Mouse (Mus musculus): ENCODE measurements around the gene Prkra. TPM values are rescaled to one million over a fixed set of nuclear protein-coding genes. Genes with fewer than 3 reads are reported as not detected.

Prkra gene
- total and polyA plus RNA-seq, 3 experiments = 7.0 to 13.7 (median 8.4) TPM

- Histone ChIP-seq H3K36me3 (replicated peaks in 1 of 2; ENCODE audit: control insufficient read depth in 1 of 2, insufficient read depth in 1 of 2, low read length in 1 of 2) (peaks cover 3 to 16% of the 10 kb centered on the region in 2 experiments), H3K27ac (ENCODE audit: insufficient read depth, low read depth) (no peak overlapping the region), H3K9me3 (replicated peaks; ENCODE audit: low read length) (no peaks in the 10 kb centered on the region), H3K4me1 (ENCODE audit: control insufficient read depth in 1 of 2, insufficient read depth in 2 of 2) (peaks cover 2 to 27% of the 10 kb centered on the region in 2 experiments; a peak in 2 of 4 replicates), H3K79me2 (replicated peaks; ENCODE audit: control insufficient read depth, extremely low read depth, insufficient read depth, poor library complexity, severe bottlenecking) (peaks cover 31% of the 10 kb centered on the region), H3K4me2 (ENCODE audit: insufficient read depth, low read depth, poor library complexity, severe bottlenecking) (peak overlapping the region; percentile 94), H3K4me3 (replicated peaks in 1 of 3; ENCODE audit: low read depth in 2 of 3, low read length in 2 of 3, poor library complexity in 1 of 3) (peak overlapping the region in 2 of 3 experiments; percentile 5 to 65), H3K9ac (ENCODE audit: insufficient read depth, low read depth) (peak overlapping the region; percentile 82), H3K27me3 (replicated peaks) (no peaks in the 10 kb centered on the region)
- DNase-seq (ENCODE audit: extremely low read depth) = peak; percentile 86
- in situ Hi-C loops (cut with MboI; ENCODE audit: low pct_ligation_motif_present, low pct_unique_long_range_greater_than_20kb, low sequenced_read_pairs) = no loop called here
- dilution Hi-C loops (cut with MboI; ENCODE audit: extremely low pct_ligation_motif_present, extremely low pct_unique_long_range_greater_than_20kb, low sequenced_read_pairs) = no loop called here
- TF ChIP-seq KAT2A (IDR thresholded peaks at IDR 0.05; ENCODE audit: insufficient replicate concordance, low read length) (0 out of 2 replicates have a peak, but pooled peaks have one; percentile 28), RAD21 (IDR thresholded peaks at IDR 0.05; ENCODE audit: low read depth, low read length) (peak; percentile 29), GABPA (IDR thresholded peaks at IDR 0.05; ENCODE audit: insufficient replicate concordance, low read depth, low read length) (no peak), MYC (IDR thresholded peaks at IDR 0.05; ENCODE audit: low read depth, low read length) (0 out of 2 replicates have a peak, but pooled peaks have one; percentile 3), CHD1 (IDR thresholded peaks at IDR 0.05; ENCODE audit: low read depth, low read length) (no peak), ZNF384 (IDR thresholded peaks at IDR 0.05; ENCODE audit: low read depth, low read length) (peak; percentile 99), CTCF (conservative IDR thresholded peaks at IDR 0.05 in 1 of 2, IDR thresholded peaks at IDR 0.05 in 1 of 2; ENCODE audit: low read depth in 2 of 2, low read length in 2 of 2) (peak in 1 of 2 experiments; percentile 68; a peak in 2 of 4 replicates), MAX (IDR thresholded peaks at IDR 0.05; ENCODE audit: low read length) (0 out of 2 replicates have a peak, but pooled peaks have one; percentile 37), HCFC1 (IDR thresholded peaks at IDR 0.05; ENCODE audit: low read depth, low read length) (peak; percentile 24)
Measured at GRCm38 (mm10) chr2:76673472-76674081, 25.8 kb upstream of the Prkra start.

DNA sequence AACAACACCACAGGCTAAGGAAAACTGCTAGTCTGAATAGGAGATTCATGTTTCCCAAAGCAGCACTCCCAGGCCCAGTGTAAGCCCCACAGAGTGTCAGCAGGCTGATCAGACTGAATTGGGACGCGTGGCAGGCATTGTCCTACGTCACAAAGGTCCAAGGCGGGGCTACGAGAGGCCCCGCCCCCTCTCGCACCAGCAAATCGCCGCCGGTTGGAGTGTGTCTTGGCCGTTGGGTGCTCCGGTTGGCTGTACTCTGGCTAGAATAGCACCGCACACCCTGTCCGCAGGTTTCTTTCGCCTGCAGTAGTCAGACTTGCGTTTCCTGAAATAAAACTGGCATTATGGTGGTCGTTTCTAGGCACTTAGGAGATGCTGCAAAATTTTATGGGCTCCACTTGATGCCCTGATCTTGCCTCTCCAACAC, 25.2 kb upstream of the Prkra start, which contains the start of gene Fkbp7:
Fkbp7 (minus strand) TSS at position 151 of the 427 bp plus-strand sequence.
- H3K79me2 ChIP-seq (replicated peaks; ENCODE audit: control insufficient read depth, extremely low read depth, insufficient read depth, poor library complexity, severe bottlenecking) = peaks cover 26% of the 10 kb centered on the region
- peak within 1 kb of the TSS; percentile 94 for H3K4me2 ChIP-seq (ENCODE audit: insufficient read depth, low read depth, poor library complexity, severe bottlenecking)
- peaks cover 0 to 15% of the 10 kb centered on the region in 2 experiments for H3K36me3 ChIP-seq (replicated peaks in 1 of 2; ENCODE audit: control insufficient read depth in 1 of 2, insufficient read depth in 1 of 2, low read length in 1 of 2)
- peak; percentile 91 for DNase-seq (ENCODE audit: extremely low read depth)
- H3K9me3 ChIP-seq (replicated peaks; ENCODE audit: low read length) = no peaks in the 10 kb centered on the region
- dilution Hi-C loops (cut with MboI; ENCODE audit: extremely low pct_ligation_motif_present, extremely low pct_unique_long_range_greater_than_20kb, low sequenced_read_pairs) = no loop called here
- peak within 1 kb of the TSS; percentile 65 to 79 (median 75) for H3K4me3 ChIP-seq (replicated peaks in 1 of 3; ENCODE audit: low read depth in 2 of 3, low read length in 2 of 3, poor library complexity in 1 of 3)
- peaks cover 0 to 22% of the 10 kb centered on the region in 2 experiments; a peak in 2 of 4 replicates for H3K4me1 ChIP-seq (ENCODE audit: control insufficient read depth in 1 of 2, insufficient read depth in 2 of 2)
- H3K27me3 ChIP-seq (replicated peaks) = no peaks in the 10 kb centered on the region
- peak within 1 kb of the TSS; percentile 82 for H3K9ac ChIP-seq (ENCODE audit: insufficient read depth, low read depth)
- peak within 1 kb of the TSS; percentile 43; the same call in 1 of the 2 replicates for H3K27ac ChIP-seq (ENCODE audit: insufficient read depth, low read depth)
- in situ Hi-C loops (cut with MboI; ENCODE audit: low pct_ligation_motif_present, low pct_unique_long_range_greater_than_20kb, low sequenced_read_pairs) = no loop called here
- TF ChIP-seq RAD21 (IDR thresholded peaks at IDR 0.05; ENCODE audit: low read depth, low read length) (no peak), MXI1 (IDR thresholded peaks at IDR 0.05; ENCODE audit: low read depth, low read length) (peak; percentile 87), ELF1 (IDR thresholded peaks at IDR 0.05; ENCODE audit: low read depth, low read length) (no peak), NELFE (IDR thresholded peaks at IDR 0.05; ENCODE audit: low read depth, low read length) (peak; percentile 74), ETS1 (conservative IDR thresholded peaks at IDR 0.05; ENCODE audit: low read depth, low read length) (no peak), ZMIZ1 (IDR thresholded peaks at IDR 0.05; ENCODE audit: low read depth, low read length) (peak; percentile 86), JUN (IDR thresholded peaks at IDR 0.05; ENCODE audit: insufficient read depth, low read depth, low read length) (no peak), KAT2A (IDR thresholded peaks at IDR 0.05; ENCODE audit: insufficient replicate concordance, low read length) (no peak), SMC3 (IDR thresholded peaks at IDR 0.05; ENCODE audit: low read depth, low read length) (no peak), POLR2A (IDR thresholded peaks at IDR 0.05; ENCODE audit: low read depth, low read length) (peak; percentile 87), GABPA (IDR thresholded peaks at IDR 0.05; ENCODE audit: insufficient replicate concordance, low read depth, low read length) (no peak), ZC3H11A (IDR thresholded peaks at IDR 0.05; ENCODE audit: low read depth, low read length) (no peak), TCF12 (IDR thresholded peaks at IDR 0.05; ENCODE audit: low read depth, low read length) (peak; percentile 86), CTCF (conservative IDR thresholded peaks at IDR 0.05 in 1 of 2, IDR thresholded peaks at IDR 0.05 in 1 of 2; ENCODE audit: low read depth in 2 of 2, low read length in 2 of 2) (no peak), MYC (IDR thresholded peaks at IDR 0.05; ENCODE audit: low read depth, low read length) (peak; percentile 68), ZKSCAN1 (IDR thresholded peaks at IDR 0.05; ENCODE audit: borderline replicate concordance, low read depth, low read length) (no peak), JUND (conservative IDR thresholded peaks at IDR 0.05; ENCODE audit: low read depth, low read length) (no peak), UBTF (IDR thresholded peaks at IDR 0.05; ENCODE audit: low read depth, low read length) (no peak), POLR2AphosphoS2 (IDR thresholded peaks at IDR 0.05; ENCODE audit: low read depth, low read length) (peak; percentile 83), BHLHE40 (IDR thresholded peaks at IDR 0.05; ENCODE audit: low read depth, low read length) (0 out of 2 replicates have a peak, but pooled peaks have one; percentile 11), MAX (IDR thresholded peaks at IDR 0.05; ENCODE audit: low read length) (peak; percentile 58; the same call in 1 of the 2 replicates), USF1 (IDR thresholded peaks at IDR 0.05; ENCODE audit: low read depth, low read length) (no peak), PAX5 (IDR thresholded peaks at IDR 0.05; ENCODE audit: low read length) (no peak), SIN3A (IDR thresholded peaks at IDR 0.05; ENCODE audit: low read length) (peak; percentile 62; the same call in 1 of the 2 replicates), MEF2A (IDR thresholded peaks at IDR 0.05; ENCODE audit: borderline replicate concordance, low read depth, low read length) (peak; percentile 46), RCOR1 (conservative IDR thresholded peaks at IDR 0.05; ENCODE audit: low read depth, low read length) (0 out of 2 replicates have a peak, but pooled peaks have one; percentile 39)

Measured in CH12.LX (cell line).